Mouse (Mus musculus) gastrocnemius, postnatal 36 days (tissue): ENCODE data around the gene Mmaa. TPM values are rescaled to one million over a fixed set of nuclear protein-coding genes. Genes with fewer than 3 reads are reported as not detected.

Experiments
- DNase-seq, 2 experiments: peaks; one replicate each; pipeline ENCODE4 v3.0.0; 2022
- intact Hi-C: fragments of 180-260 bp; cut with DNase I; formaldehyde crosslinking; loops from one replicate; pipeline ENCODE4 v1.15.1; 2025
- total RNA-seq, 2 experiments: library from RNA; stranded (reverse); gene quantifications; 2 replicates each; pipeline ENCODE4 v1.2.3; 2021

Mmaa gene
- total RNA-seq, 2 experiments from 2014 or later = 17.7 to 18.9 TPM

GRCm38 (mm10) chr8:79227194-79227593 is 67.5 kb downstream of the Mmaa start:
- no peak for DNase-seq
- intact Hi-C loops = no loop called here

DNA sequence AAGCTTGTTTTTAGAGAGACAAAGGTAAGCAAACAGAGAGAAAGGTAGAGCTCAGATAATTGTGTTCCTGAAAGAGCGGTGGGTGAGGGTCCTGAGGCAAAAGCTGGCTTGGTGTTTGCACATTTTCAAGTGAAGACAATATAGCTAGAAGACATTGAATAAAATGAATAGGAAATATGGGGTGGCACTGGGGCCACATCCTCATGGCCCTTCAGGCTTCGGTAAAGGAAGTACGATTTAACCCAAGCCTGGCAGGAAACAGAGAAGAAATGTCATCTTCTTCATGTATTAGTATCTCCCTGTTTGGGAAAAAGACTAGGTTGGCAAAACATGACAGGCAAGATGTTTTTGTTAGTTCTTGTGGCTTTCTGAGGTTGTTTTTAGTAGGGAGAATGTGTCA is 68.7 kb downstream of the Mmaa start:
- no peak for DNase-seq
- intact Hi-C loops = no loop called here

DNA sequence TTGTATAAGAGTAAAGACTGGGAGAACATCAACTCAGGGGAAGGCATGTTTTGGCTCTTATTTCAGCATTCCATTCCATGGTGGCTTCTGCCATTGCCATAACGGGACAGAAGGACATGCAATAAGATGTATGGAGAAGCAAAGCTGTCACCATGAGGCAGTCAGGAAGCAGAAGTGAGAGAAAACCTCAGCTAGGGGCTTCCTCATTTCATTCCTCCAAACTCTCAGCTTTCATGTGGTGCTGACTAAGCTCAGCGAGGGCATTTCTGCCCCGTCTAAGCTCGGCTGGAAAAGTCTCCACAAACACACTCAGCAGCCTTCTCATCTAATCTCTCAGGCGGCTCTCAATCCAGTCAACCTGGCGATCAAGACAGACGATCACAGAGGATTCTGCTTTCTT is 69.2 kb downstream of the Mmaa start:
- no peak for DNase-seq
- intact Hi-C loops = no loop called here

GRCm38 (mm10) chr8:79224363-79224762 is 70.4 kb downstream of the Mmaa start:
- intact Hi-C loops = no loop called here
- DNase-seq = no peak

GRCm38 (mm10) chr8:79222752-79223141 is 72.0 kb downstream of the Mmaa start:
- DNase-seq = no peak
- intact Hi-C loops = no loop called here

DNA sequence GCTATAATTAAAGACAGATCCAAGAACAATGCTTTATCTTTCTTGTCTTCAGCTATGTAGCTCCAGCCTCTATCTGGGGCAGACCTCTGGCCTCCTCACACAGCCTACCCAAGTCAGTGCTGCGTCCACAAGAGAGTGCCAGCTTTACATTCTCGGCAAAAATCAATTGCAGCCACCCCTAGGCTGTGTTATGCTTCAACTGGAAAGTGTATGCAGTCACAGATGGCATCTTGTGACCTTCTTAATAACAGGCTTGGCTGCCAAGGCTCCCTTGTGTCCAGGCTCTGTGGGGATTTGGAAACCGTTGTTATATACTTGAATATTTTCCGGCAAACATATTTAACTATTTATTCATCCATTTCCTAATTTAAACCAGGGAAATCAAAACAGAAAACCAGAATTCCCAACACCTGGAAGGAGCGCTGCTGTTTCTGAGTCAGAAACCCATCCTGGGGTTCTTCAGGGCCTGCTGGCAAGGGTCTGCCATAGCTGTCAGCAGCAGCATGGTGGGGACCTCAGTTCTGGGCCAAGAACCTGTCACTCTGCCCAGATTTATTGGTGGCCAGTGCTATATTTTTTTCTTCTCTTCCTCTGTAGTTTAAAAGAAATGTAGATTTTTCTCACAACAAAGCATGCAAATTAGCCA is 72.5 kb downstream of the Mmaa start:
- intact Hi-C loops = no loop called here

More for the DNA sequence above, 72.5 kb downstream of the Mmaa start:
- DNase-seq = no peak

Other genes starting within 250 kb of the Mmaa start
- gene 1700011L22Rik, start 46.4 kb downstream of the Mmaa start, total RNA-seq = not detected
- gene Smad1, start 104.6 kb upstream of the Mmaa start, total RNA-seq = 10 to 100 TPM in 1 of 2 experiments, 1 to 10 TPM in 1; 8.8 to 10.4 TPM